In genomic region chr5:19726277-19726676, GRCm38 (mm10) we compare ENCODE assay signal across 19 mouse cellular contexts.
A peak's percentile ranks its signal among the peaks of the same experiment; 100 is the strongest.
DNase-seq lines count a peak whose midpoint lies in the region; ATAC-seq and TF ChIP-seq lines count a peak whose summit lies in the region.
"Had no signal": no experiment of that assay in that cellular context is flagged by ENCODE, and none has a peak within 500 bp of the region (broad histone marks: within the 10 kb centered on the region; RNA-seq: fewer than 3 reads in every experiment).

No protein-coding gene starts in this region.

- H3K9me3 ChIP-seq in limb, embryonic 12.5 days: 0 out of 2 replicates have a peak, but pooled peaks cover 3% of the 10 kb centered on the region
- H3K9me3 ChIP-seq in limb, embryonic 10.5 days (replicated peaks): no peaks in the 10 kb centered on the region
- no peaks in the 10 kb centered on the region for H3K9me3 ChIP-seq in limb, embryonic 14.5 days (ENCODE audit: control insufficient read depth, low read length)
- H3K9me3 ChIP-seq: embryonic facial prominence, embryonic 13.5 days; forebrain, embryonic 13.5 days had no signal

- H3K36me3 ChIP-seq in limb, embryonic 12.5 days: no peaks in the 10 kb centered on the region
- no peaks in the 10 kb centered on the region for H3K36me3 ChIP-seq in limb, embryonic 10.5 days
- no peaks in the 10 kb centered on the region for H3K36me3 ChIP-seq in limb, embryonic 14.5 days (ENCODE audit: control insufficient read depth, insufficient read depth, low read length)
- H3K36me3 ChIP-seq: embryonic facial prominence, embryonic 13.5 days had no signal

- no peaks in the 10 kb centered on the region for H3K4me1 ChIP-seq in limb, embryonic 12.5 days (replicated peaks)
- H3K4me1 ChIP-seq in limb, embryonic 10.5 days: no peaks in the 10 kb centered on the region
- no peaks in the 10 kb centered on the region for H3K4me1 ChIP-seq in limb, embryonic 14.5 days (ENCODE audit: control insufficient read depth, insufficient read depth, low read length)
- H3K4me1 ChIP-seq: embryonic facial prominence, embryonic 13.5 days; forebrain, embryonic 13.5 days had no signal

- no peak for DNase-seq in limb, embryonic 10.5 days (ENCODE audit: low spot score)
- DNase-seq in forelimb bud, embryonic 11.5 days (ENCODE audit: low read depth, low spot score): peak; percentile 11
- peak; percentile 47 for DNase-seq in limb, embryonic 14.5 days (ENCODE audit: low spot score)
- no peak for DNase-seq in lung, postnatal 14 days
- DNase-seq: adrenal gland, adult 2 months; adrenal gland, postnatal 10 days; adrenal gland, postnatal 25 days; cerebellum, adult 11 months; cerebellum, adult 18-20 months; cerebellum, adult 8-10 months; cerebellum, adult 9-11 months; cerebellum, postnatal 14 days; cerebellum, postnatal 36 days; embryo, embryonic 11 days had no signal

- no peaks in the 10 kb centered on the region for H3K27me3 ChIP-seq in limb, embryonic 12.5 days
- no peaks in the 10 kb centered on the region for H3K27me3 ChIP-seq in limb, embryonic 10.5 days (ENCODE audit: low read depth, poor library complexity, severe bottlenecking)
- no peaks in the 10 kb centered on the region for H3K27me3 ChIP-seq in limb, embryonic 14.5 days (ENCODE audit: control insufficient read depth, insufficient read depth, low read length)
- H3K27me3 ChIP-seq: embryonic facial prominence, embryonic 13.5 days; forebrain, embryonic 13.5 days had no signal

- no peak for TF ChIP-seq POLR2A in limb, embryonic 14.5 days (IDR thresholded peaks at IDR 0.05; ENCODE audit: borderline replicate concordance, extremely low read depth, insufficient read depth, insufficient read length)

- ATAC-seq in limb, embryonic 12.5 days (ENCODE audit: insufficient number of reproducible peaks, insufficient read depth, low FRiP score, low TSS enrichment, low read depth): 0 out of 2 replicates have a peak, but pooled peaks have one; percentile 31
- ATAC-seq in limb, embryonic 14.5 days (ENCODE audit: low FRiP score, low read depth): no peak
- no peak for ATAC-seq in granulocyte monocyte progenitor cell, adult 5-6 weeks (replicated peaks; ENCODE audit: poor library complexity, severe bottlenecking)
- ATAC-seq: forebrain, embryonic 13.5 days; forebrain, embryonic 16.5 days had no signal

- H3K4me3 ChIP-seq in limb, embryonic 12.5 days (replicated peaks): no peak overlapping the region
- no peak overlapping the region for H3K4me3 ChIP-seq in limb, embryonic 10.5 days
- no peak overlapping the region for H3K4me3 ChIP-seq in limb, embryonic 14.5 days (replicated peaks; ENCODE audit: low read length)
- H3K4me3 ChIP-seq: embryonic facial prominence, embryonic 13.5 days; forebrain, embryonic 13.5 days had no signal

- H3K9ac ChIP-seq in limb, embryonic 12.5 days (replicated peaks): no peak overlapping the region
- no peak overlapping the region for H3K9ac ChIP-seq in limb, embryonic 14.5 days (ENCODE audit: low read depth, low read length, severe bottlenecking)
- H3K9ac ChIP-seq: embryonic facial prominence, embryonic 13.5 days; forebrain, embryonic 13.5 days had no signal

- H3K4me2 ChIP-seq in limb, embryonic 12.5 days: no peak overlapping the region
- H3K4me2 ChIP-seq in limb, embryonic 14.5 days (replicated peaks; ENCODE audit: low read depth, low read length, severe bottlenecking): no peak overlapping the region
- H3K4me2 ChIP-seq: embryonic facial prominence, embryonic 13.5 days; forebrain, embryonic 13.5 days had no signal

- H3K27ac ChIP-seq in limb, embryonic 12.5 days: no peak overlapping the region
- no peak overlapping the region for H3K27ac ChIP-seq in limb, embryonic 10.5 days
- no peak overlapping the region for H3K27ac ChIP-seq in limb, embryonic 14.5 days (replicated peaks; ENCODE audit: low read depth, low read length)
- H3K27ac ChIP-seq: embryonic facial prominence, embryonic 13.5 days; forebrain, embryonic 13.5 days had no signal

Comparison
In these comparisons a context has a peak if more than half of its experiments do, and no peak if none do; other contexts are left out.
1. DNase-seq: peak in forelimb bud, embryonic 11.5 days (single experiment) and limb, embryonic 14.5 days (single experiment); none in limb, embryonic 10.5 days (single experiment) and lung, postnatal 14 days (single experiment).